Comparison of ENCODE assay signal across 17 mouse cellular contexts in the genomic region with DNA sequence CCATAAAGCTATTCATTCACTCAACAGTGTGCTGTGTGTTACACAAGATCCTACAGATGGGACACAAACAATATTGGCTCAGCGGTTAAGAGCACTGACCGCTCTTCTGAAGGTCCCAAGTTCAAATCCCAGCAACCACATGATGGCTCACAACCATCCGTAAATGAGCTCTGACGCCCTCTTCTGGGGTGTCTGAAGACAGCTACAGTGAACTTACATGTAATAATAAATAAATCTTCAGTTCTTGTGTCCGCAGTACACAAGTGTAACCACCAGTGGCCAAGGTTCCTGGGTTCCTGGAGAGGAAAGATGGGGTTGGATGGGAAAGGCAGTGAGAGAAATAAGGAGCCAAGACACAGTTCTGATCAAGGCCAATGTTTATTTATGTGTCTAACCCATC. TPM values are rescaled to one million over a fixed set of nuclear protein-coding genes. Genes with fewer than 3 reads are reported as not detected.
DNase-seq lines count a peak whose midpoint lies in the region; ATAC-seq and TF ChIP-seq lines count a peak whose summit lies in the region.
"Had no signal": no experiment of that assay in that cellular context is flagged by ENCODE, and none has a peak within 500 bp of the region (broad histone marks: within the 10 kb centered on the region; RNA-seq: fewer than 3 reads in every experiment).

No protein-coding gene starts in this region.

- no peak for ATAC-seq in heart, embryonic 11.5 days (replicated peaks; ENCODE audit: insufficient number of reproducible peaks, low FRiP score, low TSS enrichment)
- no peak for ATAC-seq in liver, embryonic 14.5 days (ENCODE audit: insufficient read depth)
- ATAC-seq in liver, embryonic 11.5 days (replicated peaks; ENCODE audit: low FRiP score), result no peak

- H3K4me3 ChIP-seq in heart, embryonic 11.5 days (ENCODE audit: low read depth, low read length), result no peak overlapping the region
- no peak overlapping the region for H3K4me3 ChIP-seq in liver, embryonic 14.5 days (ENCODE audit: insufficient read depth in 1 of 2, low read depth in 2 of 2, low read length in 2 of 2)
- no peak overlapping the region for H3K4me3 ChIP-seq in liver, embryonic 11.5 days (ENCODE audit: low read depth, low read length)
- H3K4me3 ChIP-seq in bone marrow, adult 2 months (replicated peaks; ENCODE audit: control insufficient read depth, low read depth, low read length), result no peak overlapping the region
- H3K4me3 ChIP-seq: embryonic facial prominence, embryonic 13.5 days; forebrain, embryonic 10.5 days; neural tube, embryonic 12.5 days had no signal

- no peak for TF ChIP-seq EP300 in liver, embryonic 14.5 days (IDR thresholded peaks at IDR 0.05; ENCODE audit: low read depth)

- peaks cover 1% of the 10 kb centered on the region; the same call in 1 of the 2 replicates for H3K4me1 ChIP-seq in heart, embryonic 11.5 days (ENCODE audit: control insufficient read depth, insufficient read depth, low read length)
- peaks cover 3 to 10% of the 10 kb centered on the region in 2 experiments for H3K4me1 ChIP-seq in liver, embryonic 14.5 days (replicated peaks; ENCODE audit: control insufficient read depth in 2 of 2, insufficient read depth in 2 of 2, low read length in 1 of 2)
- peaks cover 5% of the 10 kb centered on the region for H3K4me1 ChIP-seq in liver, embryonic 11.5 days (replicated peaks; ENCODE audit: control insufficient read depth, insufficient read depth, low read length)
- H3K4me1 ChIP-seq in bone marrow, adult 2 months (ENCODE audit: control insufficient read depth, insufficient read depth, low read length), result peaks cover 1% of the 10 kb centered on the region; the same call in 1 of the 2 replicates

- H3K9ac ChIP-seq in heart, embryonic 11.5 days (ENCODE audit: low read depth, low read length), result no peak overlapping the region
- no peak overlapping the region for H3K9ac ChIP-seq in liver, embryonic 14.5 days (replicated peaks)
- no peak overlapping the region for H3K9ac ChIP-seq in liver, embryonic 11.5 days (ENCODE audit: low read depth, low read length)
- H3K9ac ChIP-seq: embryonic facial prominence, embryonic 13.5 days; neural tube, embryonic 12.5 days had no signal

- H3K9me3 ChIP-seq in heart, embryonic 11.5 days (replicated peaks; ENCODE audit: control insufficient read depth, low read length), result no peaks in the 10 kb centered on the region
- H3K9me3 ChIP-seq in liver, embryonic 14.5 days (ENCODE audit: control insufficient read depth, low read length), result no peaks in the 10 kb centered on the region
- H3K9me3 ChIP-seq in liver, embryonic 11.5 days (ENCODE audit: control insufficient read depth, low read length), result no peaks in the 10 kb centered on the region
- H3K9me3 ChIP-seq: embryonic facial prominence, embryonic 13.5 days; forebrain, embryonic 10.5 days; neural tube, embryonic 12.5 days had no signal

- 68% methylated on average over 5 of the region's 5 CpGs for WGBS in heart, embryonic 11.5 days (ENCODE audit: insufficient replicate concordance)
- 72% methylated on average over 5 of the region's 5 CpGs for WGBS in liver, embryonic 14.5 days (ENCODE audit: insufficient replicate concordance)
- WGBS in liver, embryonic 11.5 days, result 67% methylated on average over 5 of the region's 5 CpGs
- WGBS in bone marrow, adult 2 months, result 78% methylated on average over 5 of the region's 5 CpGs

- DNase-seq in heart, adult 11 months, result peak; percentile 61
- DNase-seq in liver, embryonic 14.5 days (ENCODE audit: low read depth in 3 of 3, low spot score in 3 of 3), result no peak
- DNase-seq in liver, embryonic 11.5 days (ENCODE audit: low spot score), result no peak
- DNase-seq in B cell, adult 2 months, result peak; percentile 27 to 33
- DNase-seq in left cerebral cortex, postnatal 4 days, result no peak
- no peak for DNase-seq in adrenal gland, adult 18-20 months (ENCODE audit: low spot score in 2 of 2)
- DNase-seq: adrenal gland, adult 2 months; cerebellum, adult 2 months; gastrocnemius, postnatal 25 days; kidney, adult 11 months; kidney, postnatal 25 days; thymus, adult 2 months had no signal

- H3K36me3 ChIP-seq in heart, embryonic 11.5 days (ENCODE audit: control insufficient read depth, insufficient read depth, low read length), result no peaks in the 10 kb centered on the region
- peaks cover 34% of the 10 kb centered on the region for H3K36me3 ChIP-seq in liver, embryonic 14.5 days (replicated peaks; ENCODE audit: control insufficient read depth, insufficient read depth, low read depth)
- H3K36me3 ChIP-seq in liver, embryonic 11.5 days (ENCODE audit: control insufficient read depth, insufficient read depth, low read length), result peaks cover 8% of the 10 kb centered on the region; the same call in 1 of the 2 replicates

- no peak overlapping the region for H3K4me2 ChIP-seq in heart, embryonic 11.5 days
- H3K4me2 ChIP-seq in liver, embryonic 14.5 days (ENCODE audit: low read depth), result no peak overlapping the region
- no peak overlapping the region for H3K4me2 ChIP-seq in liver, embryonic 11.5 days
- H3K4me2 ChIP-seq: embryonic facial prominence, embryonic 13.5 days; neural tube, embryonic 12.5 days had no signal

- H3K27ac ChIP-seq in heart, embryonic 11.5 days (ENCODE audit: low read depth, low read length), result no peak overlapping the region
- H3K27ac ChIP-seq in liver, embryonic 14.5 days, result no peak overlapping the region
- H3K27ac ChIP-seq in liver, embryonic 11.5 days (ENCODE audit: low read depth, low read length), result no peak overlapping the region
- no peak overlapping the region for H3K27ac ChIP-seq in bone marrow, adult 2 months (ENCODE audit: control insufficient read depth, insufficient read depth, low read depth, low read length, poor library complexity)
- H3K27ac ChIP-seq: embryonic facial prominence, embryonic 13.5 days; forebrain, embryonic 10.5 days; neural tube, embryonic 12.5 days had no signal

- peak; percentile 57 for TF ChIP-seq CTCF in liver, embryonic 14.5 days (IDR thresholded peaks at IDR 0.05; ENCODE audit: low read depth)
- 0 out of 2 replicates have a peak, but pooled peaks have one; percentile 10 for TF ChIP-seq CTCF in bone marrow, adult 2 months (IDR thresholded peaks at IDR 0.05; ENCODE audit: control insufficient read depth, insufficient read depth, low read length)

- intact Hi-C loops in left cerebral cortex, postnatal 4 days (cut with DNase I), result loop anchor here (5.0 kb wide), 1 partner anchor 383 kb away; no protein-coding TSS in a partner anchor

- no peak for TF ChIP-seq POLR2A in bone marrow, adult 2 months (IDR thresholded peaks at IDR 0.05; ENCODE audit: borderline replicate concordance, control insufficient read depth, low read depth, low read length)

- H3K27me3 ChIP-seq in heart, embryonic 11.5 days (ENCODE audit: control insufficient read depth, insufficient read depth, low read length), result no peaks in the 10 kb centered on the region
- no peaks in the 10 kb centered on the region for H3K27me3 ChIP-seq in liver, embryonic 14.5 days (ENCODE audit: control insufficient read depth, insufficient read depth, low read length)
- H3K27me3 ChIP-seq in liver, embryonic 11.5 days (replicated peaks; ENCODE audit: control insufficient read depth, insufficient read depth, low read length), result no peaks in the 10 kb centered on the region
- H3K27me3 ChIP-seq: embryonic facial prominence, embryonic 13.5 days; neural tube, embryonic 12.5 days had no signal

RNA-seq across cellular contexts. Expression of gene Dnttip2, which starts 4.2 kb away (rescaled TPM):
- polyA plus RNA-seq in heart, embryonic 11.5 days (2014; fragmentation: Nextera tagmentation; extraction: Ambion mirVana), result 58.7 and 59.9 TPM in 2 replicates
- 12.2 and 24.0 TPM in 2 replicates for polyA plus RNA-seq in liver, embryonic 14.5 days (2012; rRNA removed)
- 36.5 and 37.0 TPM in 2 replicates for polyA plus RNA-seq in liver, embryonic 14.5 days (2014; fragmentation: Nextera tagmentation; extraction: Ambion mirVana)
- polyA plus RNA-seq in liver, embryonic 11.5 days (2014; fragmentation: Nextera tagmentation; extraction: Ambion mirVana), result 93.7 and 102 TPM in 2 replicates
- polyA plus RNA-seq in bone marrow, adult 2 months (2011; ENCODE audit: insufficient read depth, insufficient read length, low replicate concordance, missing spikeins), result 11.8 and 33.5 TPM in 2 replicates
- 10 to 100 TPM; 31.7 to 33.3 TPM for total RNA-seq in left cerebral cortex, postnatal 4 days (2021)
- 10 to 100 TPM; 43.6 to 44.9 TPM for total RNA-seq in adrenal gland, adult 18-20 months (2021)

RNA-seq across cellular contexts. Expression of gene Bcar3, which starts 23.9 kb away (rescaled TPM):
- 6.4 and 8.7 TPM in 2 replicates for polyA plus RNA-seq in heart, embryonic 11.5 days (2014; fragmentation: Nextera tagmentation; extraction: Ambion mirVana)
- polyA plus RNA-seq in liver, embryonic 14.5 days (2012; rRNA removed), result 3.5 and 4.2 TPM in 2 replicates
- polyA plus RNA-seq in liver, embryonic 14.5 days (2014; fragmentation: Nextera tagmentation; extraction: Ambion mirVana), result 3.1 and 3.5 TPM in 2 replicates
- 10.1 and 12.2 TPM in 2 replicates for polyA plus RNA-seq in liver, embryonic 11.5 days (2014; fragmentation: Nextera tagmentation; extraction: Ambion mirVana)
- polyA plus RNA-seq in bone marrow, adult 2 months (2011; ENCODE audit: insufficient read depth, insufficient read length, low replicate concordance, missing spikeins), result 1.1 and 2.2 TPM in 2 replicates
- 1 to 10 TPM; 4.7 to 7.0 TPM for total RNA-seq in left cerebral cortex, postnatal 4 days (2021)
- 10 to 100 TPM; 50.6 to 58.6 TPM for total RNA-seq in adrenal gland, adult 18-20 months (2021)

RNA-seq across cellular contexts. Expression of gene Gclm, which starts 24.6 kb away (rescaled TPM):
- polyA plus RNA-seq in heart, embryonic 11.5 days (2014; fragmentation: Nextera tagmentation; extraction: Ambion mirVana), result 89.1 and 112 TPM in 2 replicates
- 95.7 and 140 TPM in 2 replicates for polyA plus RNA-seq in liver, embryonic 14.5 days (2012; rRNA removed)
- 360 and 422 TPM in 2 replicates for polyA plus RNA-seq in liver, embryonic 14.5 days (2014; fragmentation: Nextera tagmentation; extraction: Ambion mirVana)
- polyA plus RNA-seq in liver, embryonic 11.5 days (2014; fragmentation: Nextera tagmentation; extraction: Ambion mirVana), result 367 and 406 TPM in 2 replicates
- 107 and 167 TPM in 2 replicates for polyA plus RNA-seq in bone marrow, adult 2 months (2011; ENCODE audit: insufficient read depth, insufficient read length, low replicate concordance, missing spikeins)
- total RNA-seq in left cerebral cortex, postnatal 4 days (2021), result 10 to 100 TPM; 59.5 to 79.0 TPM
- total RNA-seq in adrenal gland, adult 18-20 months (2021), result 100 to 1,000 TPM in 1 of 2 experiments, 10 to 100 TPM in 1; 82.6 to 110 TPM

Comparison
In these comparisons a context has a peak if more than half of its experiments do, and no peak if none do; other contexts are left out.
1. DNase-seq: peak in heart, adult 11 months (single experiment) and B cell, adult 2 months (2 of 2); none in liver, embryonic 14.5 days (0 of 3), liver, embryonic 11.5 days (single experiment), left cerebral cortex, postnatal 4 days (single experiment) and adrenal gland, adult 18-20 months (0 of 2).